Mouse (Mus musculus) forebrain, embryonic 16.5 days (tissue): ENCODE measurements around the gene Fads1. TPM values are rescaled to one million over a fixed set of nuclear protein-coding genes. Genes with fewer than 3 reads are reported as not detected.

Experiments used
- microRNA-seq: library from miRNA; unstranded; fragments of <30 nt; microRNA quantifications from one replicate; pipeline ENCODE4, GENCODE M21; 2017
- polyA plus RNA-seq: library from polyadenylated mRNA; unstranded; fragments of >200 nt; fragmentation: Nextera tagmentation; extraction: Ambion mirVana; gene quantifications from 2 replicates; pipeline ENCODE4 v1.2.1, GENCODE M21; 2015

Fads1 gene
- polyA plus RNA-seq, 1 experiment from 2014 or later: 179 TPM

Small RNAs within 50 kb of the gene (microRNA-seq; reads per million reads assigned to microRNA genes)
- 0.83 reads per million for gene Mir6993

Other genes starting within 250 kb of the Fads1 start
- gene Fth1, start 202.3 kb upstream of the Fads1 start, polyA plus RNA-seq: 1,497 and 1,681 TPM in 2 replicates
- 1.2 and 1.5 TPM in 2 replicates for gene Best1, start 181.3 kb upstream of the Fads1 start, polyA plus RNA-seq
- gene Rab3il1, start 181.2 kb upstream of the Fads1 start, polyA plus RNA-seq: 18.0 and 18.4 TPM in 2 replicates
- 14.1 and 20.9 TPM in 2 replicates for gene Fads3, start 141.3 kb upstream of the Fads1 start, polyA plus RNA-seq
- 171 and 173 TPM in 2 replicates for gene Fads2, start 81.1 kb upstream of the Fads1 start, polyA plus RNA-seq
- gene Tmem258, start 21.1 kb downstream of the Fads1 start, polyA plus RNA-seq: 324 and 352 TPM in 2 replicates
- gene Fen1, start 21.3 kb downstream of the Fads1 start, polyA plus RNA-seq: 47.4 and 48.9 TPM in 2 replicates
- 0.29 and 0.30 TPM in 2 replicates for gene Myrf, start 57.9 kb downstream of the Fads1 start, polyA plus RNA-seq
- 8.1 and 8.4 TPM in 2 replicates for gene Dagla, start 122.0 kb downstream of the Fads1 start, polyA plus RNA-seq
- gene Syt7, start 206.2 kb downstream of the Fads1 start, polyA plus RNA-seq: 6.9 and 9.7 TPM in 2 replicates